In the genomic region with DNA sequence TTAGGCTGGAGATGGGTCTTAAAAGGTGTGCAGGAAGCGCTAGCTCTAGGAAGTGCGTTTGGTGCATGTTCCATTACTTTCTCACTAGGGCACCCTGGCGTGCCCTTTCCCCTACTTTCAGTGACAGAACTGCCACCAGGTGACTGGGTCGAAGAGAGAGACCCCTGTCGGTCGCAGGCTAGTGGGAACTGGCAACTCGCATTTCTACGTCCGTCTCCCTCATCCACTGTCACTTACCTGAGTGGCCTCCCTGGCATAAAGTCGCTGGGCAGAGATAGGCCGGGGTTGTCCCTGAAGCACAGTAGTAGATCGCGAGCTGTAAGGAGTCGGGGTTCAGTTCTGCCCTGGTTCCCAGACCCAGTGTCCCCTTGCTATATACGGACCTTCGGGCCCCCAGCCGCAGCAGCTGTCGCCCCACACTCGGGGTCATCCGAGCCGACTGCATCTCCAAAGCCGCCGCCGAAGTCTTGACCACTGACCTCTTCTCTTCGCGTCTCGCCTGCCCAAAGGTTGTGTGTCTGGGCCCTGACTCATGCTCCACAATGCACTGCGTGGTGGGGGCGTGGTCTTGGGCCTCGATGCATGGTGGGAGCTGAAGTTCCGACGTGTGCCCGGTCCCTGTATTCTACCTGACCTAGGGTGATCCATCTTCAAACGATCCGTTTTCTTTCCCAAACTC, we compare ENCODE assay signal across 8 mouse cellular contexts. TPM values are rescaled to one million over a fixed set of nuclear protein-coding genes. Genes with fewer than 3 reads are reported as not detected.
DNase-seq lines count a peak whose midpoint lies in the region; ATAC-seq and TF ChIP-seq lines count a peak whose summit lies in the region.

TSS of gene Acadvl (minus strand) at position 532 of the 679 bp plus-strand sequence.

- WGBS in hindbrain, postnatal 0 days: 0% methylated on average over 35 of the region's 35 CpGs

- peak; percentile 67 for ATAC-seq in activated CD4-positive, CD25-positive, alpha-beta regulatory T cell, adult 4 months
- peak; percentile 88 for ATAC-seq in common myeloid progenitor, adult 5-6 weeks (replicated peaks; ENCODE audit: low read depth, poor library complexity, severe bottlenecking)
- ATAC-seq in hindbrain, postnatal 0 days: peak; percentile 81
- peak; percentile 93 for ATAC-seq in megakaryocyte progenitor cell, adult 5-6 weeks (replicated peaks; ENCODE audit: poor library complexity)

- no peaks in the 10 kb centered on the region for H3K9me3 ChIP-seq in hindbrain, postnatal 0 days (ENCODE audit: low read length)

- peak within 1 kb of the TSS; percentile 77 for H3K27ac ChIP-seq in hindbrain, postnatal 0 days

- intact Hi-C loops in left cerebral cortex, postnatal 10 days (cut with DNase I): no loop called here

- H3K4me3 ChIP-seq in hindbrain, postnatal 0 days (ENCODE audit: low read length): peak within 1 kb of the TSS; percentile 62

- H3K36me3 ChIP-seq in hindbrain, postnatal 0 days (ENCODE audit: insufficient read depth, low read length): peaks cover 28% of the 10 kb centered on the region

- H3K27me3 ChIP-seq in hindbrain, postnatal 0 days (ENCODE audit: insufficient read depth, low read length): no peaks in the 10 kb centered on the region

- peak within 1 kb of the TSS; percentile 92 for H3K4me2 ChIP-seq in hindbrain, postnatal 0 days (ENCODE audit: low read depth, low read length)

- peak; percentile 88 to 90 for DNase-seq in gastrocnemius, adult 8-10 months (ENCODE audit: low spot score in 2 of 2)
- peak; percentile 91 for DNase-seq in hindbrain, postnatal 0 days (ENCODE audit: low spot score)
- DNase-seq in left cerebral cortex, postnatal 10 days (ENCODE audit: extremely low spot score in 1 of 2, low spot score in 2 of 2): peak; percentile 78 to 91
- peak; percentile 90 to 92 for DNase-seq in right cerebral cortex, postnatal 10 days (ENCODE audit: low spot score in 2 of 2)
- peak; percentile 91 for DNase-seq in urinary bladder, postnatal 14 days (ENCODE audit: low spot score)

- H3K9ac ChIP-seq in hindbrain, postnatal 0 days (replicated peaks; ENCODE audit: low read length): peak within 1 kb of the TSS; percentile 81

- H3K4me1 ChIP-seq in hindbrain, postnatal 0 days (ENCODE audit: insufficient read depth, low read length): peaks cover 31% of the 10 kb centered on the region

- peak; percentile 63 for TF ChIP-seq CTCF in hindbrain, postnatal 0 days (IDR thresholded peaks at IDR 0.05; ENCODE audit: low read depth)

RNA-seq across cellular contexts. Expression of gene Acadvl, which starts in this region (rescaled TPM):
- polyA plus RNA-seq in activated CD4-positive, CD25-positive, alpha-beta regulatory T cell, adult 4 months (2017; shearing (Covaris generic)): 100 to 1,000 TPM; 107 to 139 TPM
- 43.7 and 46.0 TPM in 2 replicates for total RNA-seq in common myeloid progenitor, adult 5-6 weeks (2017)
- total RNA-seq in gastrocnemius, adult 8-10 months (2022): 100 to 1,000 TPM; 288 to 338 (median 299) TPM
- total RNA-seq in hindbrain, postnatal 0 days (2014; rRNA removed): 44.4 and 47.2 TPM in 2 replicates
- polyA plus RNA-seq in hindbrain, postnatal 0 days (2015; fragmentation: Nextera tagmentation; extraction: Ambion mirVana): 65.2 and 75.2 TPM in 2 replicates
- total RNA-seq in left cerebral cortex, postnatal 10 days (2021): 10 to 100 TPM; 44.8 to 48.0 TPM
- 28.7 and 45.7 TPM in 2 replicates for total RNA-seq in megakaryocyte progenitor cell, adult 5-6 weeks (2015)
- 43.6 and 49.1 TPM in 2 replicates for total RNA-seq in megakaryocyte progenitor cell, adult 5-6 weeks (2017)

Comparison
In these comparisons a context has a peak if more than half of its experiments do, and no peak if none do; other contexts are left out.
1. Peak in every context shown above with its lines: DNase-seq, ATAC-seq, H3K4me3 ChIP-seq and H3K27ac ChIP-seq.